Mouse (Mus musculus): Measurements from ENCODE around the gene Abcd1. TPM values are rescaled to one million over a fixed set of nuclear protein-coding genes. Genes with fewer than 3 reads are reported as not detected.

Gene Abcd1
- polyA plus RNA-seq, 1 experiment from 2014 or later, result 13.3 TPM

DNA sequence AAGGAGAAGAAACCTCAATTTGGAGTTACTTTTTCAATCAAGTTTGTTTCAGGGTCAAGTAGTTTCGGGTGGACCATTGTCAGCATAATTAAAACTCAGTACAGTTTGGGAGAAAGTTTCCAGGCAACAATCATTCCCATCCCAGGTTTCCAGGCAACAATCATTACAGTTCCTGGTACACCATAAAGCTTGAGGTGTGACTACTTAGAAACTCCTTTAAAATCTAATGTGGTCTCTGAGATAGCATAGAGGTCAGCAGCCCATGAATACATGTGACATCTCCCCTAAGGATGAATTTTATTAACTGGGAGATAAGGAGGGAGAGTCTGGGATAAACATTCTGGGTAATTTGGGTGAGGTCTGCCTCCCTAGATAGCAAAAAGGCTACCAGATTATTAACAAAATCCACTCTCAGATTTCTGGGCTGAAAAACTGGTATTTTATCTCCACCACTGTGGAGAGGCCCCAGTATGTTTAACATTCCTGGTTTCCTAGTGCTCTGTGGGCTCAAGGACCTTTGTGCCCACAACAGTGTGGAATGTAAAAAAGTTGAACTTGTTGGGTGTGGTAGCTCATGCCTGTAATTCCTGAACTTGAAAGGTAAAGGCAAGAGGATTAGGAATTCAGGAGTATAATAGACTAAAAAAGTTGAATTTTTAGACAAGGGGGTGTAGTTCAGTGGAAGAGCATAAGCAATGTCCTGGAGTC lies 28.5 kb downstream of the Abcd1 start:
- H3K27me3 ChIP-seq, result peaks cover 6% of the 10 kb centered on the region
- POLR2A ChIA-PET, result no interaction called here
- CTCF ChIA-PET, result no interaction called here
- in situ Hi-C loops (cut with MboI; ENCODE audit: low pct_unique_long_range_greater_than_20kb), result no loop called here
- DNase-seq (ENCODE audit: low read depth, low spot score) (no peak), ATAC-seq (no peak)
- TF ChIP-seq CTCF (IDR thresholded peaks at IDR 0.05), result no peak

DNA sequence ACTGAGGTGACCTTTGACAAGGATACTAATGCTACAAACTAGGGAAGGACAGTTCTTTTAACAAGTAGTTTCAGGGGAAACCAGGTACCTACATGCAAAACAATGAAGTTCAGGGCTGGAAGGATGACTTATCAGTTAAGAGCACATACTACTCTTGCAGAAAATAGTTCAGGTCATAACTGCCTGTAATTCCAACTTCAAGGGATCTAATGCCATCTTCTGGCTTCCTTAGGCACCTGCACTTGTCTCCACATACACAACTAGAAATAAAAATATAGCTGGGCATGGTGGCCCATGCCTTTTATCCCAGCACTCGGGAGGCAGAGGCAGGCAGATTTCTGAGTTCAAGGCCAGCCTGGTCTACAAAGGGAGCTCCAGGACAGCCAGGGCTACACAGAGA lies 32.6 kb downstream of the Abcd1 start:
- ChIA-PET CTCF (interaction anchor here (1.4 kb wide), 1 partner anchor 14 kb away, joined by 3 read pairs; no protein-coding TSS in a partner anchor), POLR2A (no interaction called here)
- ATAC-seq, result no peak
- TF ChIP-seq CTCF (IDR thresholded peaks at IDR 0.05), result no peak
- peaks cover 6% of the 10 kb centered on the region for H3K27me3 ChIP-seq
- no peak for DNase-seq (ENCODE audit: low read depth, low spot score)
- in situ Hi-C loops (cut with MboI; ENCODE audit: low pct_unique_long_range_greater_than_20kb), result no loop called here

DNA sequence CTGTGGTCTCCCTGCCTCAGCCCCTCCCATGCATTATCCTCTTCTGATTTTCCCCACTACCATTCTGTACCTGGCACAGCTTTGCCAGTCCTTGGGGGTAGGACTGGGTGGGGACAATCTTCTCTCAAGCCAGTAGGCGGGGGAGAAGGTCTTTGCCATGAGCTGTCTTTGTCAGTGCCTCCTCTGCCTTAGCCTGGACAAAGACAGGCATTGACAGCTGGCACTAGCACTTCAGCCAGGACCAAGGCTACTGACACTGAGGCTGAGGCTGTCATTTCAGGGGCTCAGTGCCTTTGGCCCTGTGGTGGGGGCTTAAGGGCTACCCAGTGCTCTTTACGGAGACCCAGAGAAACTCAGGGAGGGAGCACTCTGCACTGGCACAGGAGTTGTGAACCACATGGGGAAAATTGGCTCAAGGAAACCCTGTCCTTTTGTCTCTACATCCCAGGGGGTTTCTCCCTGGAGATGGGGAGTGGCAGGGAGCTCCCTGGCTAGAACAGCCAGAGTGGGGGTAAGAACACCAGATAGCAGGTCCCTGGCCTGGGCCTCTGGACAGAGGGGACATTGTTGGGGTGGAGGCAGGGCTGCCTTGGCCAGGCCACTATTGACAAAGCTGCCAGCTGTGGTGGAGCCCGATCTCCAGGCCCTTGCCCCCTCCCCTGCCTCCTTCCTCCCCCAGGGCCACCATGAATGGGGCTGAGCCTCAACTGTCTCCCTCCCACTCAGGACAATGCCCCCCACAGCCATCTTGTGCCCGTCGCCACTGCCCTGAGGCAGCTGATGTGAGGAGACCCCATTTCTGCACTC lies 40.1 kb downstream of the Abcd1 start, which contains the start of gene Plxnb3:
Gene Plxnb3 (plus strand): TSS at position 757 of the 807 bp plus-strand sequence.
- ChIA-PET CTCF (interaction anchor here (1.1 kb wide), 1 partner anchor 10 kb away, joined by 3 read pairs; no protein-coding TSS in a partner anchor), POLR2A (no interaction called here)
- H3K27me3 ChIP-seq, result peaks cover 24% of the 10 kb centered on the region
- no peak for ATAC-seq
- DNase-seq (ENCODE audit: low read depth, low spot score), result no peak
- in situ Hi-C loops (cut with MboI; ENCODE audit: low pct_unique_long_range_greater_than_20kb), result no loop called here
- no peak for TF ChIP-seq CTCF (IDR thresholded peaks at IDR 0.05)

DNA sequence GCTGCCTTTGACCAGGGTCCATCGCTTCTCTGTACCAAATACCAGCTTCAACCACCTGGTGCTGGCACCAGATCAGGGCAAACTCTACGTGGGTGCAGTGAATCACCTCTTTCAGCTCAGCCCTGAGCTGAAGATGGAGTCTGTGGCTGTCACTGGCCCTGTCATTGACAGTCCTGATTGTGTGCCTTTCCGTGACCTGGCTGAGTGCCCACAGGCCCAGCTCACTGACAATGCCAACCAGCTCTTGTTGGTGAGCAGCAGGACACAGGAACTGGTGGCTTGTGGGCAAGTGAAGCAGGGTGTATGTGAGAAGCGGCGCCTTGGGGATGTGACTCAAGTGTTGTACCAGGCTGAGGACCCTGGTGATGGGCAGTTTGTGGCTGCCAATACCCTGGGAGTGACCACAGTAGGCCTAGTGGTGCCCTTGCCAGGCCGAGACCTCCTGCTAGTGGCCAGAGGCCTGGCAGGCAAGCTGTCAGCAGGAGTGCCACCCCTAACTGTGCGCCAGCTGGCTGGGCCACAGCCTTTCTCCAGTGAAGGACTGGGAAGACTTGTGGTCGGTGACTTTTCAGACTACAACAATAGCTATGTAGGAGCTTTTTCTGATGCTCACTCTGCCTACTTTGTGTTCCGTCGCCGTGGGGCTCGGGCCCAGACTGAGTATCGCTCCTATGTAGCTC lies 42.4 kb downstream of the Abcd1 start:
- peaks cover 24% of the 10 kb centered on the region for H3K27me3 ChIP-seq
- no peak for TF ChIP-seq CTCF (IDR thresholded peaks at IDR 0.05)
- ChIA-PET CTCF (no interaction called here), POLR2A (interaction anchor here (0.5 kb wide), 1 partner anchor 48 kb away, joined by 8 read pairs; no protein-coding TSS in a partner anchor)
- ATAC-seq, result no peak
- in situ Hi-C loops (cut with MboI; ENCODE audit: low pct_unique_long_range_greater_than_20kb), result no loop called here
- DNase-seq (ENCODE audit: low read depth, low spot score), result no peak

DNA sequence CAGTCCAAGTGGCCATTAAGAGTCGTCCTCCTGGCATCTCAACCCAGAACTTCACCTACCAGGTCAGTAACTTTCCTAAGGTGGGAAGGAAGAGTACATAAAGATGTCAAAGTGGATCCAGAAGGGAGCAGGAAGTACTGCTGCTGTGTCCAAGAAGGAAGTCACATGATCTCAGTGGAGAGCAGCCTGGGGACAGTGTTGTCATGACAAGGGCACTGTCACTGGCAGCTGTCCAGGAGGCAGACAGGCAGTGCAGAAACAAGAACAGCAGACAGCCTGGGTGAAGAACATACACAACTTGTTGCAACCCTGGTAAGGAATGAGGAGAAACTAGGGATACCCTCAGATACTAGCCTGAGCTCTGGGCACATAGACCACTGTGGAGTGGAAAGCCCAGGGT lies 48.9 kb downstream of the Abcd1 start:
- ATAC-seq (no peak), DNase-seq (ENCODE audit: low read depth, low spot score) (no peak)
- peaks cover 3% of the 10 kb centered on the region for H3K27me3 ChIP-seq
- in situ Hi-C loops (cut with MboI; ENCODE audit: low pct_unique_long_range_greater_than_20kb), result no loop called here
- TF ChIP-seq CTCF (IDR thresholded peaks at IDR 0.05), result no peak
- POLR2A ChIA-PET, result no interaction called here
- CTCF ChIA-PET, result no interaction called here

DNA sequence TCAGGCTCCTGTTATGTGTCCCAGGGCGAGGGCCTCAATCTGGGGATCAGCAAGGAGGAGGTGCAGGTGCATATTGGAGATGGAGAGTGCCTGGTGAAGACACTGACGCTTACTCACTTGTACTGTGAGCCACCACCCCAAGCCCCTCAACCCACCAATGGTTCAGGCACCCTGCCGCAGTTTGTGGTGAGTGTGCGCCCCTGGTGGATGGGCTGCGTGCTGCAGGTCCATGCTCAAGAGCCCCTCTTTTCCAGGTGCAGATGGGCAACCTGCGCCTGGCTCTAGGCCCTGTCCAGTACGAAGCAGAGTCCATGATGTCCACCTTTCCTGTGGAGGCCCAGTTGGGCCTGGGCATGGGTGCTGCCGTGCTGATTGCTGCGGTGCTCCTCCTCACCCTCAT lies 50.9 kb downstream of the Abcd1 start:
- ChIA-PET CTCF (no interaction called here), POLR2A (no interaction called here)
- peaks cover 3% of the 10 kb centered on the region for H3K27me3 ChIP-seq
- no peak for ATAC-seq
- in situ Hi-C loops (cut with MboI; ENCODE audit: low pct_unique_long_range_greater_than_20kb), result no loop called here
- TF ChIP-seq CTCF (IDR thresholded peaks at IDR 0.05), result no peak
- no peak for DNase-seq (ENCODE audit: low read depth, low spot score)

DNA sequence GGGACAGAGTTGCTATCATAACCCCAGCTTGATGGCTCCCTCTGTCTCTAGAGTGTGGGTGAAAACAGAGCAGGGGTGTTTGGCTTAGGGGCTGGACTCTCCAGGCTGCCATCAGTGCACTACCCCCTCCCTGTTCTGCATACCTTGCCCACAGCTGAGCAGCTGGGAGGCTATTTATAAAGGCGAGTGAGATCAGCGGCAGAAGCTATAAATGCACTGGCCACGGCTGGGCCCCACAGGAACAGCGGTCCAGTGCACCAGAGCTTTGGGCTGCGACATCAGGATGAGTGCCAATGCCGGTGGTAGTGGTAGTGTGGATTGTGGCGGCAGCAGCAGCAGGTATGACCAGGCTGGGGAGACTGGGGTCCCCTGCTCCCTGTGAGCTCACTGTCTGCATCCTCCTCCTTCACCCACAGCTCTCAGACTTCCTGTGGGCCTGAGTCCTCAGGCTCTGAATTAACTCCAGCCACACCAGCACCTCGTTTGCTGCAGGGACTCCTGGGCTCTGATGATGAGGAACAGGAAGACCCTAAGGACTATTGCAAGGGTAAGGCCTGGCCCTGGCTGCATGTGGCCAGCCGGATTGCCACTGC lies 57.9 kb downstream of the Abcd1 start, which contains the start of gene Srpk3:
Gene Srpk3 (plus strand): TSS at position 238 of the 593 bp plus-strand sequence.
- no peaks in the 10 kb centered on the region for H3K27me3 ChIP-seq
- DNase-seq (ENCODE audit: low read depth, low spot score) (no peak), ATAC-seq (peak; percentile 72)
- ChIA-PET CTCF (no interaction called here), POLR2A (interaction anchor here (1.4 kb wide), 1 partner anchor 13 kb away, joined by 4 read pairs; no protein-coding TSS in a partner anchor)
- TF ChIP-seq CTCF (IDR thresholded peaks at IDR 0.05), result no peak
- in situ Hi-C loops (cut with MboI; ENCODE audit: low pct_unique_long_range_greater_than_20kb), result no loop called here

DNA sequence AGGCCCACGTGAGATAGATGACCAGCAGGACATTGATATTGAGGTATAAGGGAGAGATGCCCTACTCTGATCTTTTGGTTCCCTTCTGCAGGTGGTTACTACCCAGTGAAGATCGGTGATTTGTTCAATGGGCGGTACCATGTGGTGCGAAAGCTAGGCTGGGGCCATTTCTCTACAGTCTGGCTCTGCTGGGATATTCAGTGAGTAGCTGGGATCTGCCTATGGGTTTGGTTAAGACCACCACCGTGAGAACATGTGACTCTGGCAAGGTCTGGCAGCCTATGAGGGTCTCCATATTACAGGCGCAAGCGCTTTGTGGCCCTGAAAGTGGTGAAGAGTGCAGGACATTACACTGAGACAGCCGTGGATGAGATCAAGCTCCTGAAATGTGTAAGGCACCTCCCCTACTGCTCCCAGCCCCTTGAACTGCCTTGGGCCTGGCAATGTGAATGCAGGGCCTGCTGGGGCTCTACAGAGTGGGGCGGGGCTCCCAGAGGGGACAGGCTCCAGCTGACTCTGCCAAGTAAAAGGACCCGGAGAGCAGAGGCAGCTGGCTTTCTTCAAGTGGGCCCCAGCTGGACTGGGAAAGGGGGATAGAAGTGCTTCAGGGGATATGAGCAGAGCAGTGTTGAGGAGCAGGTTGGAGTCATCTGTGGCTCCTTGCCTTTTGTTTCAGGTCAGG lies 58.5 kb downstream of the Abcd1 start:
- ChIA-PET POLR2A (interaction anchor here (1.4 kb wide), 1 partner anchor 12 kb away, joined by 4 read pairs; no protein-coding TSS in a partner anchor), CTCF (no interaction called here)
- TF ChIP-seq CTCF (IDR thresholded peaks at IDR 0.05), result no peak
- ATAC-seq (no peak), DNase-seq (ENCODE audit: low read depth, low spot score) (no peak)
- in situ Hi-C loops (cut with MboI; ENCODE audit: low pct_unique_long_range_greater_than_20kb), result no loop called here
- no peaks in the 10 kb centered on the region for H3K27me3 ChIP-seq

DNA sequence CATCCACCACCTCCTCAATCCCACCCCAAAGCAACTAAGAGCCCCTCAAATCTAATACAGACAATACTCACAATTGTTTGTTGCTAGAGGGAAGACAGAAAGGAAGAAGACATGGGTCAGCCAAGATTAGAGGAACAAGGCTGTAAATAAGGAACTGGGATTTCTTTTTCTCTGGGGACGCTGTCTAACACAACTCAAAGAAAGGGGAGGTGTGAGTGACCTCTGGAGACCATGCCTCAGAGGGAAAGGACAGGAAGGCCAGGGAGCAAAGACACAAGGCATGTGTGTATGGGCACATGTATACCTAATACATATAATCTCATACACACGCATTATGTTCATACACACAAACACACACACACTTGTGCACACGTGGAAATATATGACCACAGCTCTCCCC lies 65.8 kb downstream of the Abcd1 start:
- no peak for TF ChIP-seq CTCF (IDR thresholded peaks at IDR 0.05)
- ChIA-PET POLR2A (no interaction called here), CTCF (no interaction called here)
- DNase-seq (ENCODE audit: low read depth, low spot score) (no peak), ATAC-seq (no peak)
- in situ Hi-C loops (cut with MboI; ENCODE audit: low pct_unique_long_range_greater_than_20kb), result no loop called here
- H3K27me3 ChIP-seq, result no peaks in the 10 kb centered on the region

DNA sequence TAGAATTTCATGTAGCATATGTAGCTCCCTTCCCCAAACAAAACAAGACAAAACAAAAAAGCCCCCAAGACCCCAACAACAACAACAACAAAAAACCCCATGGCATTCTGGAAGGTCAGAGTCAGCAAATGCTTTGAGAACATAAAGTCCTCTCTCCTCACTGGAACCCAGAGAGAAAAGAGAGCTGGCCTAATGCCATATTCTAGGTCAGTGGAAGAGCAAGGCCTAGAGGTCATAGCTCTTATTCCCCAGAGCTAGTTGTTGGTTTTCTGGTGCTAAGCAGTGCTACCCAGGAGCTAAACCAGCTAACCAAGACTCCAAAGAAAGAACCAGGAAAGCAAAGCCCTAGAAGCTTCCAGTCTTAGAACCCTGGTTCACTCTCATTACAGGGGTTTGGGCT lies 69.3 kb downstream of the Abcd1 start:
- ChIA-PET POLR2A (interaction anchor here (1.2 kb wide), 1 partner anchor 49 kb away, joined by 3 read pairs; no protein-coding TSS in a partner anchor), CTCF (no interaction called here)
- H3K27me3 ChIP-seq, result no peaks in the 10 kb centered on the region
- TF ChIP-seq CTCF (IDR thresholded peaks at IDR 0.05), result no peak
- in situ Hi-C loops (cut with MboI; ENCODE audit: low pct_unique_long_range_greater_than_20kb), result no loop called here
- DNase-seq (ENCODE audit: low read depth, low spot score) (no peak), ATAC-seq (no peak)
